Mouse (Mus musculus): ENCODE data around the gene Cdkn2c.
"Not testable (repeated sequence)": the region's sequence is repeated elsewhere in the genome, so short reads cannot be mapped to it uniquely, and the experiment has no call there.

Gene Cdkn2c

DNA sequence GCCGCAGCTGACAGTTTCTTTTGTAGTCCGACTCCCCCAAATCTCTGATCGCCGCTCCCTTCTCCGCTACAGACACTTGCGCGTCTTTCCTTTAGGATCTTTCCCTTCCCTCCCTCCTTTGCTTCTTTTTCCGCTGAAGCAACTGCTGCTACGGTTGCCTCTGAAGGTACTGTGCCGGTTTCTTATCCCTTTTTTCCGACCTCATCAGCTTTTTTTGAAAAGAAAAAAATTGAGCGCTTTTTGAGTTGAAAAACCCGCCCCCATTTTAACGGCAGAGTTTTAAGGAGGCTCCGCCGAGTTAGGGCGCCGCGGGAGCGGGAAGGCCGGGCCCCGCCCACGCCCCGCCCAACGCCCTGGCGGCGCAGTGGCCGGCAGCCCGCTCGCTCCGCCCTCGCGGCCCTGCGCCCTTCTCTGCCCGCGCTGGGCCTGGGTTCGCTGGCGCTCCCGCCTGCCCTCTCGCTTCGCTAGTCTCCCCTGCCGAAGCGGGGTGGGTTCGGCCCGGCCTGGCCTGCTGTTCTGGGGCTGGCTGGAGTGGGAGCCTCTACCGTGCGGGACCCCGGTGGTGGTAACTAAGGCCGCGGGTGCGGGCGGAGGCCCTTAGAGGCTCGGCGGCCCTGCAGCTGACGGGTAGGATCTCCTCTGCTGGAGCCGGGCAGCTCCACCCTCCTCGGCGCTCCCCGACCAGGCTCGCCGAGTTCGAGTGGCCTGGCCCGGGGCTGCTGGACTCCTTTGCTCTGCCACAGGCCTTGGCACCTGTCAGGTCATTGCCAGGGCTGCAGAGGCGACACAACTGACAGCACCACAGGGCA lies at the start of gene Cdkn2c:
Gene Cdkn2c (minus strand): TSS at position 729 of the 809 bp plus-strand sequence.
- DNase-seq, result peak; percentile 80

DNA sequence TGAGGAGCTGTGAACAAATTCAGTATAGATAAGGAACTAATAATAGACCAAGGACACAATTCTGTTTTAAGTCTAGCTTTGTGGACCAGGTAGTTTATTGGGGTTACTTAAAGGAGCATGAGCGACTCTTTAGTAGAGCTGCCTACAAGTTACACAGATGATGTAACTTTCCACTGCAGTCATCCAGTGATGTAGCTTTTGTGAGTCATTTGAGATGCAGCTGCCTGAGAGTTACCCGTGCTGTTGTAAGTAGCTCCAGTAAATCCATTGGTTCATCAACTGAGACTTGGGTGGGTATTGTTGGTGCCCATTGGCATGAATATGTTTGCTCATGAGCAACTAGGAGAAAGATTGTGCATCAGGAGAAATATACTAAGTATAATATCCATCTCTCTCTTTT lies 38.4 kb upstream of the Cdkn2c start:
- DNase-seq, result no peak

DNA sequence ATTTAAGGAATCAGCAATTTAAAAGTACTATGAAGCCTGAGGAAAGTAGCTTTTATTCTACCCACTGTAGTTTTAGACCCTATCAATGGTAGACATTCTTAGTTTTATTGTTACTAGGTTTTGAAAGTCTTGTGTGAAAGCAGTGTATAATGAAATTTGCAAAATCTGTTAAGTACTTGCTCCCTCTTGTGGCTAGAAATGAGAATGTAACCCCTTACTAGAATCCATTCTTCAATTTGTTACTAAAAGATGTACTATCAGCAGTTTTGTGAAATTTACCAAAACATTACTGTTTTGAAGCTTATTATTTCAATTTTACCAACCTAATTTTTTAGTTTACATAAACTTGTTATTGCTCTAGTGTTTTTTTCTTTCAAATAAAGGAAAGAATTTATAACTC lies 36.6 kb upstream of the Cdkn2c start:
- no peak for DNase-seq

DNA sequence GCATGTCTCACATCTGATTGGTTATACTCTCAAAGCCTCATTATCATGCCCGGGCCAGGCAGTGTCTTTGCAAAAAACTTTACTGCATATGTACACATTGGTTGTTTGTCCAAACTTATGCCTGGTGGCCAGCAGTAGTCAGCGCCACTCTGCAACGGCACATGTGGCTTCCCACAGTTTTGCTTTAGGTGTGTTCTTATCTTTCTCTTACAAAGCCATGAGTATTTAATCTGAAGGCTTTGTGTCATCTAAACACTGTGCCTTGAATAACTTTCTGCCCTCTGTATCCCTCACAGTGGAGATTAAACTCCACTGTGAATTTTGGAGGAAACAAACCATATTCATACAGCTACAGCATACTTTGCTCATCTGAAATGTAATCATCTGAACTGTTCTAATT lies 33.7 kb upstream of the Cdkn2c start:
- DNase-seq, result not testable (repeated sequence)

DNA sequence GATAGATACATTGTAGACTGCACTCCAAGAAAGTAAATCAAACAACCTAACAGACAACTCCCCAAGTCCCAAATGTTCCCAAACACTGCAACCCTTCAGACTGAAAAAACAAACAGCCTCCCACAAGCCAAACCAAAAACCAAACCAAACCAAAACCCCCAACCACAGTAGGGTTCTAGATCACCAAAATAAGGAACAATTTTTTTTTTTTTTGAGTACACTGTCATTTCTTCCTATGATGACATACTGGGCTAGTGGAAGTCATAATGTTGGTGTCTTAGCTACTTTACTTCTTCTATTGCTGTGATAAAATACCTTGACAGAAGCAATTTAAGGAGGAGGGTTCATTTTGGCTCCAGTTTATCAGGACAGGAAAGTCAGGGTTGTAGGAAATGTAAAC lies 25.7 kb upstream of the Cdkn2c start:
- no peak for DNase-seq

DNA sequence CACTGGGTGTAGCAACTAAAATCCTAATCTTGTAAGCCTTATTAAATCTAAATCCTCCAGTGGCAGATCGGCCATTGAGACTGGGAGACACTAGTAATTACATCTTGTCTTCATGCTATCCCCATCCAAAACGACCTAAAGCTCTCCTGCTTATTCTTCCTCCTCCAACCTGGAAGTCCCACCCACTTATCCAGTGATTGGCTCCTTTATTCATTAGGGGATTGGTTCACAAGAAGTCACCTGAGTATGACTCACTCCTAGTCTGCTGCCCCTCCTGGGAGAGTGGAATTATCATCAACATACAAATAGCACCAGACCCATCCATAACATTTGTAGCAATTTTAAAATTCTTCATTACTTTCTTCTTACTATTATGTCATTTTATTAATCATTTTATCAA lies 16.6 kb upstream of the Cdkn2c start:
- no peak for DNase-seq

DNA sequence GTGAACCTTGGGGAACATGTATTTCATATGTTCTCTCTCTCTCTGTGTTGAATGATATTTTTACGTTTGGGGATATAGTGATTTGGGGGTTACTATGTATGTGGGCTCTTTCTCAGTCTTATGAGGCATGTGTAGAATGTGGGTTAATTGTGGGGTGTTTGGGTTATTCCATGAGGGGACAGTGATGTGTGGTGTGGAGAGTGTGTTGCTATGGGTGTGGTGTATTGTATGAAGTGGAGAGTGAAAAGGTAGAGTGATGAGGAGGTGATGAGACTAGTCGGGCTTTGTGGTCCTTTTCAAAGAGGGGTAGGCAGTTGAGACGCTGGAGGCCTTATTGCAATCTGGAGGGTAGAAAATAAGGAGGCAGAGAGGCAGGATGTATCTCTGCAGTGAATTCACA lies 10.2 kb upstream of the Cdkn2c start:
- DNase-seq, result no peak

DNA sequence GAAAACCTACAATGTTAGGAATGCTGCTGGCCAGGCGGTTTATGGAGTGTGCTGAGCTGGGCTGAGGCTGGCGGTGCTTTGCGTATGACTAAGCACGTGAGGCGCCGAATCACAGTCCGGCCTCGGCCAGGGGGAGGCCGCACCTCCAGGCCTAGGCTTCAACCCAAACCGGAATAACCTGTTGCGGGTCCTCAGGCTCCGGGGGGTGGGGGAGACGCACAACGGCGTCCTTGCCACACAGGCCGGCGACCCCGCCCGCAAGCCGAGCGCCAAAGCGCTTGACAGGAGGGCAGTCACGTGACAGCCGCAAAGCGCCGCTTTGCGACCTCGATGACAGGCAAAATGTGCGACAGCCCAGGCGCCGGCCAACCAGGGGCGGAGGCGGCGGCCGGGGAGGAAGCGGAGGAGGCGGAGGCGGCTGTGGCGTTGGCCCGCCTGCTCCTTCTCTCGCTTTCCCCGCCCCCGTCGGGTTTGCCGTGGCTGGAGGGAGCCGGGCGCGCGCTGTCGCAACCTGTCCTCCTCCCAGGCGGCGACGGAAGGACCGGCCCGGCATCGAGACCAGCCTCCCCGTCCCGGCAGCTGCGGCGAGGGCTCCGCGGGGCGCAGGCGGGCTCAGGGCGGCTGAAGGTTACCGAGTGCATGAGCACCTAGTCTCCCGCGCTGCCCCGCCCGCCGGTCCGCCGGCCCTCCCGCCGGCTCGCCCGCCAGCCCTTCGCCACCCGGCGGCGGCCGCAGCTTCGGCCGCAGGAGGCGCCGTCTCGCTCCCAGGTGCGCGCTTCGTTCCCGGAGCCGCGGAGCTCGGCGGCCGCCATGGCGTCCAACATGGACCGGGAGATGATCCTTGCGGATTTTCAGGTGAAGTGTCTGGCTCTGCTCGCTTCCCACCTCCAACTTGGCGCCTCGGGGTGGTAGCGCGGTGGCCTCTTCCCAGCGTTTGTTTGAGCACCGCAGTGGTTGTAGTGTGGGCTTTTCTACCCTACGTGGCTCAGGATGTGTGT lies 9.5 kb upstream of the Cdkn2c start, which contains the start of gene Faf1:
Gene Faf1 (plus strand): TSS at position 371 of the 998 bp plus-strand sequence.
- peak; percentile 97 for DNase-seq

DNA sequence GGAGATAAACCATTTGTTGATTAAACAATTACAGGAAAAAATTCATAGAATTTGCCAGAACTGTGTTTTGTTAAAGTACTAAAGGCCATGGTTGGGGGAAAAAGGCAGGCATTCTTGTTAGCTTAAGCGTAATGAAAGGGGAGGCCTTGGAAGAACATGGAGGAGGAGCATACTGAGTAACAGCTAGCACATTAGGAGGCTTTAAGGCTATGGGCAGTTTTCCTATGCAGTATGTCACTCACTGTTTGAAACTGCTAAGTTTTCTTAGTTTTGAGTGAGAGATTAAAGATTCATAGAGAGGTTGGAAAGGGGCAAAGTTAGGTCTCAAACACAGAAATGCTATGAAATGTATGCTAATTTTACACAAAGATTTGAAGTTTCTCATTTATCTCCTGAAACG lies 7.1 kb upstream of the Cdkn2c start:
- no peak for DNase-seq

DNA sequence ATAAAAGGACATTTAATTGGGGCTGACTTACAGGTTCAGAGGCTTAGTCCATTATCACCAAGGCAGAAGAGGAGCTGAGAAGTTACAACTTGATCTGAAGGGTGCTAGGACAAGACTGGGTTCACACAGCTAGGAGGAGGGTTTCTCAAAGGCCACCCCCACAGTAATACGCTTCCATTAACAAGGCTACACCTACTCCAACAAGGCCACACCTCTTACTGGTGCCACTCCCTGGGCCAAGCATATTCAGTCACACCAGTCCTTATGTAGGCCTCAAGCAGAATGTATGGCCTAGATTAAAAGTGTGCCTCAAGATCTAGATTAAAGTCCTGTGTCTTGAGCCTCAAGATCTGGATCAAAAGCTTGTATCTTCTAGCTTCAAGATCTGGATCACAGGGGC lies 5.0 kb upstream of the Cdkn2c start:
- no peak for DNase-seq

DNA sequence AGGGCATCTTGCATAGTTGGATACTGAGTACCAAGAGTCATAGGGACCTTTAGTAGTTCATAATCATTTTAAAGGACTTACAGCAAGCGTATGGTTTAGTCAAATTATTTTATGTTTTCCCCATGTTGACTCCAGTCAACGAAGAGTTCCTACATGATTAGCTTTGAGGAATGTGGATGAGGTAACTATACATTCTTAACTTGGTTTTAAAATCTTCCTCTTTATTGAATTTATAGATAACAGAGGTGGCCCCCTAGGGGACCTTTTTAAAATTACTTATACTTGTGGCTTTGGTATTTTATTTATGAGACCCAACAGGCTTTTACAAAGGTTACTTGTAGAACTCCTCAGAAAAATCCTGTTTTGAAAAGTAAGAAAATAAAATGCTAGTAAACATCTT lies 3.2 kb upstream of the Cdkn2c start:
- no peak for DNase-seq

DNA sequence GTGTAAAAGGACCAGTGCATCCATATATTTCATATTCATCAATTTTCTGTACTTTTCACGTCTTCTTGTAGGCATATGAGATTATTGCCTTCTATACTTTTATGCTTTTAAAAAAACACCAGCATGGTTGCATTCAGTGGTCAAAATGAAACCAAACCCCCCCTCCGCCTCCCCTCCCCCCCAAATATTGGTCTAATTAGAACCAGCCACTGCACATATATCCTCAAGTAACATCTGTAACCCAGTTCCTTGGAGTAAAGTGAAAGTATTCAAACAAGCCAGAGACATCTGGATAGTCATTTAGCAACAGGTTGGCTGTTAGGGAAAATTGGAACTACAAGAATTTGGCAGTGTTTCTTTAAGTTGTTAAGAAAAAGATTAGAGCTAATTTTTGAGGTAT lies 529 bp upstream of the Cdkn2c start:
- no peak for DNase-seq

DNA sequence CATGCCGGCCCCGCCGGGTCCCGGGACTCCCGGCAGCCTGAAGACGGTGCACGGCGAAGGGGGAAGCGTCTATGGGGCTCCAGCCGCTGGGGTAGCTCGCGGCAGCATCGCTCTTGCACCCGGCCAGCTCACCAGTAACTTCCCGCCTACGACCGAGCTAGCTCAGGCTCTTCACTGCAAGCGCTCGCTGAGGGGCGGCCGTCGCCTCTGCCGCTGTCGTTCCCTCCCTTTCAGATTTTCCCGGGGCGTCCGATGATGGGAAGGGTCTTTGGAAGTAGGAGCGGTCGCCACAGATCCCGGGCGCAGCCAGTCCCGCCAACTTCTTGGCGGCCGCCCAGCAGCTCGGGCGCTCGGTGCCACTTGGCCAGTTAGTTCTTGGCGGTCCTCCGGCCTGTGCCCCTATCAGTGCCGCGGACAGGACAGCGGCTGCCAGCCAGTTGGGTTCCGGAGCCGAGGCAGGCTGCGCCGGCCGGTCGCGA lies 968 bp downstream of the Cdkn2c start:
- DNase-seq, result peak; percentile 48

DNA sequence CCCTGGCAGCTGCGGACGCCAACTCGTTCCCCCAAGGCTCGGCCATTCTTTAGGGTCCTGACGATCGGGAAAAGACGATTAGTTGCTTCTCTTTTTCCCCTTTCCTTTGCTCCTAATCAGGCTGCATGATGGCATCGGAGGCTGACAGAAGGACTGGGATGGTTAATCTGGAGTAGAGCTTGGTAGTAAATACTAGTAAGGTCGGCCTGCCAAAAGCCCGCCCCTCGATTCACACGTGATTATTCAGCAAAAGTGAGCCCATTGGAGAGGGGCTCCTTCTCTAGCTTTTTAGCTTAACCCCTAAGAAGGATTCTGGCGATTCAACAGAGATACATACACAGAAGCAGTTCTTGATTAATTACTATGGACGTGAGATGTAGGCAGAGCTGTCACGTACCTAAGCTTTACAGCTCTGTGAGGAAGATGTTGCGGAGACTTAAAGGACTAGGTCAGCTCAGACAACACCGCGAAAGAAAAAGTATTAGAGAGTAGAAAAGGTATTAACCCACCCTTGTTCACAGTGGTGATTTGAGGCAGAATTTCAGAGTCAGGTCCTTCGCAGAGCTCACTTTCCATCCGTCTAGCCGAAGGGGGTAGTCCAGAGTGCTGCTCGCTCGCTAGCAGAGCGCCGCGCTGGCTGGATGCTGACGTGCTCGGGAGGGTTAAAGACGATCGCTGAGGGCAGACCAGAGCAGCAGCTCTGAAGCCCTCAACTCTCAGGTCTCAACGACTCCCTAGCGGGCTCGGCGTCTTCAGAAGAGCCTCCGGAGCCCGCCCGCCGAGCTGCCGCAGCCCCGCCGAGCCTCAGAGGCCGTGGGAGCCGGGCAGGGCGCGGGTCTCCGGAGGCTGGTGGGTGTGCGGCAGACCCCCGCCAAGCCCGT lies 1.6 kb downstream of the Cdkn2c start:
- DNase-seq, result peak; percentile 14

DNA sequence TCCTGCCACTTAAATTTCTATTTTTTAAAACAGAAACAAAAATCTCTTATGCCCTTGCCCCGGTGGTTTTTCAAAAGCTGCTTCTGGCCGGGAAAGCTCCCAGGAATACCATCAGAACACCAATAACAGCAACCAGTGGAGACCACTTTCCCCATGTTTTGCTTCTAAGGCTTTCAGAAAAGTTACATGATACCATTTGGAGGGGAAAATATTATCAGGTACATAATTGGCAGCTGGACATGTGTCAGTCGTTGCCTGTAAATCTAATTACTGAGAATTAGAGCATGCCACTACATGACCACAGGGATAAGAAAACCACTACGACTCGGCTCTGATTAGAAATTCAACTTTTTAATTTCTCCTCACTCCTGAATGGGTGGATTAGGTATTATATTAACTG lies 2.9 kb downstream of the Cdkn2c start:
- DNase-seq, result no peak

DNA sequence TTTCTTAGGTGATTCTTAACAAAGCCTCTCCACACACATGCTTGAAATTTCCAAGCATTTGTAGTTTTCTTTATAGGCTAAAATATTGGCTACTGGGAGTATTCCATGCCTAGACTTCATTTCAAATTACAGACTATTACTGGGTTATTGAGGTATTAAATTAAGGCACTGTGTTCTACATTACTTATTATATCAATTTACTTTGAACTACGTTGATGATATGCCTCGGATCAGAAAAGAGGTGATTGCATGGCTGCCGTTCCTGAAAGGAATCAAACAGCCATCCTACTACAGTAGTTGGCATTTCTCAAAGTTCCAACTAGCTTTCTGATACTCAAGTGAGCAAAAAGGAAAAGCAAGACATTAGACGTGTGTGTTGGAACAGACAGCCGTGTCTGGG lies 4.7 kb downstream of the Cdkn2c start:
- no peak for DNase-seq

DNA sequence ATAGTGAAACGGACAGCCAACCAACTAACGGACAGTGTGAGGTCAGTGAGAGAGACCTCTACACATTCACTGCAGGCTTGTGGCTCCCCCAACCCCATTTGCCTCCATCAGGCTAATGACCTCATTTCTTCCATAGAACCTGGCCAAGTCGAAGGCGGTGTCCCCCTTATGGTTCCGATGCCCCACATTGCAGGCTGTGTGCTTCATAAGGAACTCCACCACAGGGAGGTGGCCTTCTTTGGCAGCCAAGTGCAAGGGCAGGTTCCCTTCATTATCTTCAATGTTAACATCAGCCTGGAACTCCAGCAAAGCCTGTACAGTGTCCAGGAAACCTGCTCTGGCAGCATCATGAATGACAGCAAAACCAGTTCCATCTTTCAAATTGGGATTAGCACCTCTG lies 5.8 kb downstream of the Cdkn2c start:
- DNase-seq, result no peak

DNA sequence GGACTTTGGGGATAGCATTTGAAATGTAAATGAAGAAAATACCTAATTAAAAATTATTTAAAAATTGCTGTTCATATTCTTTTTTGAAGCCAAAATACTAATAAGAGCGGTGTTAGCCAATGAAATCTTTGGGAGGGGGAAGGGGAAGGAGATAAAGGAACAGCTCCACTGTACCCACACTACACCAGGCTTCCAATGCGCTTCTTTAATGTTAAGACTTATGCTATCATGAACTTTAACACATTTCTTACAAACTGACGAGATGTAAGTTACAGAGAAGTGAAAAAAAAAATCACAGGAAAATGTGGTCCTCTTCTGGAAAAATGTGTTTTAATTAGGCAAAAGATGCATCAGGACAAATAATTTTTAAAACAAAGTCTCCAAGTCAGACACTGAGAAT lies 6.4 kb downstream of the Cdkn2c start:
- DNase-seq, result no peak

DNA sequence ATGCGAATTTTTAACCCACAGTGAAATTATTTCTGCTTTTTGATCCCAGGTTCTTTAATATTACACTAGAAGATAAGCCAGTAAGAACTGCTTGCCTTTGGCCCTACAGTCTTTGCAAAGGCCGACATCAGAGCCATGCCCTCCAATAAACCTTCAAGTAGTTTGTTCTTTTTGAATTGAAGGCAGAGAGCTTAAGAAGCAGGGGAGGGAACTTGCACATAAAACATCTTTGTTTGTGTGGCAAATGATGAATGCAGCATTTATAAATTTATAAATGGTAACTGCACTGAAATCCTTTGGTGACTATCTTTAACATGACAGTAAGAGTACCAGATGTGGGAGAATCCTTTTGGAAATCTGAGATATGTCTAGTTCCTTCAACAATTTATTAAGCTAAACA lies 7.4 kb downstream of the Cdkn2c start:
- no peak for DNase-seq

DNA sequence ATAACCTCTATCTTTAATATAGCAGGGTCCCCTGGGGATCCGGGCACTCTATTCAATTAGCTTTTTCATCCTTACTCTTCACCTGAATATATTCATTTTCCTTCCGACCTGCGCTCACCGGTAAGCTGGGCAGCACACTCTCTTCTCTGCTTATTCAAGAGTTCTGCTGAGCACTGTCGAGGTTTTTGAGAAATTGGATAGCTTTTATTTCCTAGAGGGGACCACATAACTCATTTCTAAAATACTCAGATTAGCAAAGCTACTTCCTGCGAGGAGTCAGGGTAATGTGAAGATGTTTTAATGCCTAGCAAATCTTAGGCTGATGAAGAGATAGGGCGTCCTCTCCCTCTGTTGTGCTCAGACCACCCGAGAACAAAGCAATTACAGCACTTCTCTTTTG lies 8.2 kb downstream of the Cdkn2c start:
- no peak for DNase-seq

DNA sequence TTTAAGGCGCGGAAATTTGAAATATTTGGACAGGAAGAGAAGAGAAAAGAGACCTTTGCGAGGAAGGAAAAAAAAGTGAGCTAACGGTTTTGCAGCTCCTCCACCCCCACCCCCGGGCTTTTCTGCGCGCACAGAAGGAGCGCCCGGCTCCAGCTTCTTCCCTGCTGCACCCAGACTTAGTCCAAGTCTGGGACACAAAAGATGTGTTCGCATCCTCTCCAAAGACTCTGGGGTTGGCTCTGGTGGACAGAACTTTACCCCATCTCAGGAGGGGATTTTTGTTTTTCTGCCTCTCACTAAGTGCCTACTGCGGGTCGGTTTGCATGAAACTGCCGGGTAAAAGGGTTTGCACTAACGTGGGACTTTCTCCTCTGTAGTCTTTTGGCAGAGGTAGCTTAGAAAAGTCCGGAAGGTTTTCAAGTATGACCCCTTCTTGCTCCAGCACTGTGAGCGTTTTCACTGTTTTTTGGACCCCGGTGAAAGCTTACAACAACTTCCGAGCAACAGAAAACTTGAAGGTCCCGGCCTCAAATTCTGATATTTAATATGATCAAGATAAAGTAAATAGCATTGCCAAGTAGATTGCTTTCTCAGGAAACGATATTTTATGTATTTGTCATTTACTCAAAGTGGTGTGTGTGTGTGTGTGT lies 9.0 kb downstream of the Cdkn2c start:
- no peak for DNase-seq

Data from right cerebral cortex, postnatal 25 days (tissue).